ENCODE assay signal across 10 mouse cellular contexts in the genomic region with DNA sequence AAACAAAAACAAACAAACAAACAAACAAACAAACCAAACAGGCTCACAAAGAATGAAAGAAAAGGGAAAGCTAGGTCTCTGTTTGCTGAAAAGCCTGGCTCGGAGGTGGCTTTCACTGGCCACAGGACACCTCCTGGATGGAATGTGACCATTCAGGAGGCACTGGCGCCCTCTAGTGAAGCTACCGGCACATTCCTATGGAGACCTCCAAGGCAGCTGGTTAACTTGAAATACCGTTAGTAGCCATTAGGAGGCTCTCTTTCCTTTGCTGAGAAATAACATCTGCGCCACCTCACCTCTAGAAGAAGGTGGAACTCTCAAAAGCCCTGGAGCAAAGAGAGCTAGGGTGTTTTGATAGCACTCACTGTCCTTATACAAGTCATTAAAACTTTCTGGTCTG.
DNase-seq lines count a peak whose midpoint lies in the region; ATAC-seq and TF ChIP-seq lines count a peak whose summit lies in the region.
"Had no signal": no experiment of that assay in that cellular context is flagged by ENCODE, and none has a peak within 500 bp of the region (broad histone marks: within the 10 kb centered on the region; RNA-seq: fewer than 3 reads in every experiment).

No protein-coding gene starts in this region.

- no peaks in the 10 kb centered on the region for H3K9me3 ChIP-seq in embryonic facial prominence, embryonic 10.5 days
- H3K9me3 ChIP-seq in liver, postnatal 0 days (ENCODE audit: low read length): no peaks in the 10 kb centered on the region
- H3K9me3 ChIP-seq: heart, embryonic 13.5 days had no signal

- no peak overlapping the region for H3K4me2 ChIP-seq in liver, postnatal 0 days (ENCODE audit: low read depth, low read length)
- H3K4me2 ChIP-seq: heart, embryonic 13.5 days had no signal

- ATAC-seq in CD4-positive, CD25-positive, alpha-beta regulatory T cell, adult 4 months: no peak
- ATAC-seq in liver, postnatal 0 days: no peak

- TF ChIP-seq EP300 in liver, postnatal 0 days (IDR thresholded peaks at IDR 0.05; ENCODE audit: low read depth): no peak

- peak; percentile 79 for TF ChIP-seq CTCF in layer of hippocampus, adult 2 months (conservative IDR thresholded peaks at IDR 0.05)
- TF ChIP-seq CTCF in liver, postnatal 0 days (IDR thresholded peaks at IDR 0.05; ENCODE audit: low read depth): peak; percentile 55

- no peak overlapping the region for H3K27ac ChIP-seq in layer of hippocampus, adult 2 months
- no peak overlapping the region for H3K27ac ChIP-seq in embryonic facial prominence, embryonic 10.5 days (replicated peaks)
- H3K27ac ChIP-seq in liver, postnatal 0 days (ENCODE audit: low read depth): no peak overlapping the region
- H3K27ac ChIP-seq: heart, embryonic 13.5 days had no signal

- H3K9ac ChIP-seq in liver, postnatal 0 days (replicated peaks): no peak overlapping the region
- H3K9ac ChIP-seq: heart, embryonic 13.5 days had no signal

- H3K27me3 ChIP-seq in embryonic facial prominence, embryonic 10.5 days (replicated peaks; ENCODE audit: low read depth, poor library complexity, severe bottlenecking): no peaks in the 10 kb centered on the region
- H3K27me3 ChIP-seq in liver, postnatal 0 days (ENCODE audit: insufficient read depth, low read length): no peaks in the 10 kb centered on the region

- WGBS in embryonic facial prominence, embryonic 10.5 days: 35% methylated on average over 5 of the region's 5 CpGs
- WGBS in liver, postnatal 0 days (ENCODE audit: insufficient replicate concordance): 40% methylated on average over 5 of the region's 5 CpGs

- no peak overlapping the region for H3K4me3 ChIP-seq in layer of hippocampus, adult 2 months
- no peak overlapping the region for H3K4me3 ChIP-seq in embryonic facial prominence, embryonic 10.5 days
- H3K4me3 ChIP-seq in liver, postnatal 0 days (ENCODE audit: low read depth, low read length): no peak overlapping the region
- H3K4me3 ChIP-seq: heart, embryonic 13.5 days; myocyte had no signal

- H3K36me3 ChIP-seq in embryonic facial prominence, embryonic 10.5 days (replicated peaks): no peaks in the 10 kb centered on the region
- H3K36me3 ChIP-seq in liver, postnatal 0 days (replicated peaks; ENCODE audit: insufficient read depth, low read length): no peaks in the 10 kb centered on the region
- H3K36me3 ChIP-seq: heart, embryonic 13.5 days had no signal

- DNase-seq in CD4-positive, CD25-positive, alpha-beta regulatory T cell, adult 2 months (ENCODE audit: low read depth, low spot score): peak; percentile 6
- peak in 1 of 2 experiments; percentile 37 for DNase-seq in layer of hippocampus, adult 2 months (ENCODE audit: low spot score in 2 of 2)
- no peak for DNase-seq in layer of hippocampus, postnatal 36 days
- DNase-seq in R1 (ENCODE audit: low read depth, low spot score): peak; percentile 90
- peak; percentile 77 for DNase-seq in embryonic facial prominence, embryonic 10.5 days (ENCODE audit: low spot score)
- peak; percentile 49 for DNase-seq in liver, postnatal 0 days
- DNase-seq in T-cell, adult 2 months (ENCODE audit: low spot score): no peak

- H3K4me1 ChIP-seq in embryonic facial prominence, embryonic 10.5 days: 0 out of 2 replicates have a peak, but pooled peaks cover 2% of the 10 kb centered on the region
- no peaks in the 10 kb centered on the region for H3K4me1 ChIP-seq in liver, postnatal 0 days (ENCODE audit: insufficient read depth)

Comparison
In these comparisons a context has a peak if more than half of its experiments do, and no peak if none do; other contexts are left out.
1. DNase-seq: peak in CD4-positive, CD25-positive, alpha-beta regulatory T cell, adult 2 months (single experiment), R1 (single experiment), embryonic facial prominence, embryonic 10.5 days (single experiment) and liver, postnatal 0 days (single experiment); none in layer of hippocampus, postnatal 36 days (0 of 2) and T-cell, adult 2 months (single experiment).